Mouse (Mus musculus) stomach, postnatal 0 days (tissue): ENCODE measurements around the gene Syt2.

Experiments used
- CTCF ChIP-seq: IDR thresholded peaks from 2 replicates; pipeline ENCODE4 v1.5.1; 2016; ENCODE audit warnings: antibody characterized with exemption, low read depth, mild to moderate bottlenecking, moderate library complexity
- EP300 ChIP-seq: optimal IDR thresholded peaks from 2 replicates; pipeline ENCODE3; 2016; ENCODE audit warnings: antibody characterized with exemption

DNA sequence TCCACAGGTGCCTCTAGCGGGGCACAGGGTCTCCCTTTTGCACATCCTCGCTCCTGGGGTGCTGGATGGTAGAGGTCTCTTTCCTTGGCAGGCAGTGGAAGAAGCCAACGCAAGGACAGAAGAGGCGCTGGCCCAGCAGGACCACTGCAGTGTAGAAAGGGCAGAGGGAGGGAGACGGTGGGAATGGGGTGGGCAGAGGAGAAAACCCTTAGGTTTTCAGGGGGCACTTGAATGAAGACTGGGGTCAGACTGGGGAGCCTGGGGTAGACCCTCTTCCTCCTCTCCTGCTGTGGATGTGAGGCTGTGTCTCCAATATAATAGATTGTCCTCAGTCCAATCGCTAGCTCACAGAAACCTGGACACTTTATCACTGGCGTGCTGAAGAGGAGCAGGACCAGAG is 1.1 kb downstream of the Syt2 start:
- TF ChIP-seq CTCF (no peak), EP300 (no peak)
